Mouse (Mus musculus): ENCODE measurements around the gene Phospho1.

DNA sequence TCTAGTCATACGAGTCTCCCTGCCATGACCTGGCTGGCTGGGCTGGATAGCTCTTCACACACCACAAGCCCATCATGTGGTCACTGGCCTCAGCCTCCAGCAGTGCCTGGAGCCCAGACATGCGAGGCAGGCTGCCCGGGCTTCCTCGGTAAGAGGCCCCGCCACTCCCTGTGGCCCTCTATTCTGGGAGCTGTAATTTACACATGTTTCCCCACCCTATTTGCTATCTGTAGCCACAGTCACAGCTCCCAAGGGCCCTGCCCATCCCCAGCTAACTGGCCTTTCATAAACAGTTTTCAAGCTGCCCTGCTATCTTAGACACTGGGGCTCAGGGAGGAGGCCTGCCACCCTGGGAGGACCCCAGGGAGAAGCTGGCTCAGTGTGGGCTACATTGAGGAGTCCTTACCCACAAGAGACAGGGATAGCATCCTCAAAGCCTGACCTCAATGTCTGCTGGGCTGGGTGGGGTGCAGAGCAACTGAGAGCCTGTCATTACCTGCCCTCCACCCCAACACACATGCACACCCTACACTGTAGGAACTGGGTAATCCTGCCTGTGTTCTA lies 15.8 kb upstream of the Phospho1 start:
- TF ChIP-seq POLR2A (IDR thresholded peaks at IDR 0.05; ENCODE audit: insufficient read length, low read depth) (no peak), REST (IDR thresholded peaks at IDR 0.05; ENCODE audit: insufficient read depth, insufficient read length) (no peak), USF1 (IDR thresholded peaks at IDR 0.05; ENCODE audit: low read depth) (no peak), MAX (IDR thresholded peaks at IDR 0.05; ENCODE audit: low read depth) (no peak), MYOD1 (IDR thresholded peaks at IDR 0.05; ENCODE audit: control insufficient read depth in 1 of 3, insufficient read length in 2 of 3, low read depth in 2 of 3) (peak in 1 of 3 experiments; percentile 57), POLR2AphosphoS2 (IDR thresholded peaks at IDR 0.05; ENCODE audit: insufficient read length, low read depth) (no peak), E2F4 (IDR thresholded peaks at IDR 0.05; ENCODE audit: insufficient read depth) (no peak), TCF12 (IDR thresholded peaks at IDR 0.05; ENCODE audit: insufficient read depth, poor library complexity, severe bottlenecking) (no peak), SRF (IDR thresholded peaks at IDR 0.05; ENCODE audit: control insufficient read depth, insufficient read length, low read depth) (no peak), TCF3 (IDR thresholded peaks at IDR 0.05; ENCODE audit: insufficient read length, low read depth) (no peak), CEBPB (IDR thresholded peaks at IDR 0.05; ENCODE audit: insufficient read depth, poor library complexity, severe bottlenecking) (no peak), MYOG (IDR thresholded peaks at IDR 0.05; ENCODE audit: control insufficient read depth in 1 of 3, insufficient read depth in 1 of 3, insufficient read length in 2 of 3, low read depth in 2 of 3) (peak; percentile 18 to 75 (median 58))
